Mouse (Mus musculus) myocyte (in vitro differentiated cells): ENCODE data around the gene Eml2.

Source experiments
- E2F4 ChIP-seq: IDR thresholded peaks from one replicate; pipeline ENCODE4 v1.6.1; 2011; ENCODE audit warnings: mild to moderate bottlenecking, control low read depth, moderate library complexity; ENCODE audit not compliant: insufficient read depth
- MYOD1 ChIP-seq, 3 experiments: IDR thresholded peaks; one replicate each; pipeline ENCODE4 v1.6.1; 2011; ENCODE audit warnings: control low read depth in 2 of 3, low read depth in 2 of 3, mild to moderate bottlenecking in 2 of 3, moderate library complexity in 1 of 3; ENCODE audit not compliant: insufficient read length in 2 of 3, control insufficient read depth in 1 of 3
- POLR2A ChIP-seq: IDR thresholded peaks from one replicate; pipeline ENCODE4 v1.6.1; 2011; ENCODE audit warnings: low read depth, mild to moderate bottlenecking, control low read depth, moderate library complexity; ENCODE audit not compliant: insufficient read length
- POLR2AphosphoS2 ChIP-seq: IDR thresholded peaks from one replicate; pipeline ENCODE4 v1.6.1; 2011; ENCODE audit warnings: low read depth, control low read depth; ENCODE audit not compliant: insufficient read length
- TCF12 ChIP-seq: IDR thresholded peaks from one replicate; pipeline ENCODE4 v1.6.1; 2011; ENCODE audit warnings: mild to moderate bottlenecking, control low read depth; ENCODE audit not compliant: poor library complexity, insufficient read depth, severe bottlenecking
- TCF3 ChIP-seq: IDR thresholded peaks from one replicate; pipeline ENCODE4 v1.6.1; 2011; ENCODE audit warnings: low read depth, control low read depth; ENCODE audit not compliant: insufficient read length

GRCm38 (mm10) chr7:19235092-19235671 lies 59.0 kb downstream of the Eml2 start:
- TF ChIP-seq POLR2AphosphoS2: no peak
- no peak for TF ChIP-seq TCF3
- TF ChIP-seq E2F4: no peak
- no peak for TF ChIP-seq TCF12
- TF ChIP-seq POLR2A: no peak
- TF ChIP-seq MYOD1 (IDR thresholded peaks at IDR 0.05; ENCODE audit: control insufficient read depth in 1 of 3, insufficient read length in 2 of 3, low read depth in 2 of 3): no peak
